Mouse (Mus musculus) erythroblast, embryonic 14.5 days (primary cell): ENCODE results near the gene F13a1.

Experiments used
- GATA1 ChIP-seq: IDR thresholded peaks from 2 replicates; pipeline ENCODE4 v1.6.1; 2012; ENCODE audit warnings: low read length, inconsistent platforms, mixed read lengths
- TAL1 ChIP-seq: IDR thresholded peaks from 3 replicates; pipeline ENCODE4 v1.6.1; 2012; ENCODE audit warnings: low read length, inconsistent platforms, mixed read lengths

- TF ChIP-seq TAL1 = no peak
- no peak for TF ChIP-seq GATA1
Observed at GRCm38 (mm10) chr13:36999210-36999705, 50.8 kb downstream of the F13a1 start.
